Mouse (Mus musculus) left cerebral cortex, adult 8-10 months (tissue): ENCODE results near the gene Iffo2. TPM values are rescaled to one million over a fixed set of nuclear protein-coding genes. Genes with fewer than 3 reads are reported as not detected.
"Not testable (repeated sequence)": the region's sequence is repeated elsewhere in the genome, so short reads cannot be mapped to it uniquely, and the experiment has no call there.

ENCODE experiments used
- DNase-seq, 2 experiments: peaks; one replicate each; pipeline ENCODE4 v3.0.0; 2022; ENCODE audit warnings: low spot score in 2 of 2
- total RNA-seq, 4 experiments: library from RNA; stranded (reverse); gene quantifications; 2 replicates each; pipeline ENCODE4 v1.2.4; 2022

Gene Iffo2
- total RNA-seq, result 10 to 100 TPM; 18.1 to 19.8 (median 18.5) TPM

GRCm38 (mm10) chr4:139530248-139530647 lies at the start of gene Iffo2:
Gene Iffo2 (plus strand): TSS chr4:139530548.
- not testable (repeated sequence) for DNase-seq

- no peak for DNase-seq
Measured at GRCm38 (mm10) chr4:139481400-139481799, 48.9 kb upstream of the Iffo2 start.

- DNase-seq, result no peak
Measured at GRCm38 (mm10) chr4:139483461-139484105, 46.8 kb upstream of the Iffo2 start.

GRCm38 (mm10) chr4:139484496-139484895 lies 45.9 kb upstream of the Iffo2 start:
- DNase-seq, result no peak

GRCm38 (mm10) chr4:139487085-139487484 lies 43.3 kb upstream of the Iffo2 start:
- DNase-seq, result no peak

- no peak for DNase-seq
Measured at GRCm38 (mm10) chr4:139488325-139488724, 42.0 kb upstream of the Iffo2 start.

GRCm38 (mm10) chr4:139489946-139490345 lies 40.4 kb upstream of the Iffo2 start:
- peak in 1 of 2 experiments; percentile 60 for DNase-seq

- DNase-seq, result peak in 1 of 2 experiments; percentile 51
Measured at GRCm38 (mm10) chr4:139490413-139491055, 39.8 kb upstream of the Iffo2 start.

- no peak for DNase-seq
Measured at GRCm38 (mm10) chr4:139491541-139492170, 38.7 kb upstream of the Iffo2 start.

GRCm38 (mm10) chr4:139492258-139492833 lies 38.0 kb upstream of the Iffo2 start:
- no peak for DNase-seq

- DNase-seq, result no peak
Measured at GRCm38 (mm10) chr4:139493227-139494025, 36.9 kb upstream of the Iffo2 start.

- DNase-seq, result no peak
Measured at GRCm38 (mm10) chr4:139500814-139501213, 29.5 kb upstream of the Iffo2 start.

GRCm38 (mm10) chr4:139501702-139502101 lies 28.6 kb upstream of the Iffo2 start:
- no peak for DNase-seq

- no peak for DNase-seq
Measured at GRCm38 (mm10) chr4:139503919-139504318, 26.4 kb upstream of the Iffo2 start.

- no peak for DNase-seq
Measured at GRCm38 (mm10) chr4:139505716-139506115, 24.6 kb upstream of the Iffo2 start.

- DNase-seq, result no peak
Measured at GRCm38 (mm10) chr4:139506727-139507126, 23.6 kb upstream of the Iffo2 start.

- no peak for DNase-seq
Measured at GRCm38 (mm10) chr4:139509069-139509468, 21.3 kb upstream of the Iffo2 start.

- DNase-seq, result no peak
Measured at GRCm38 (mm10) chr4:139511557-139511956, 18.8 kb upstream of the Iffo2 start.

GRCm38 (mm10) chr4:139512985-139513384 lies 17.4 kb upstream of the Iffo2 start:
- DNase-seq, result no peak

- no peak for DNase-seq
Measured at GRCm38 (mm10) chr4:139519221-139519620, 11.1 kb upstream of the Iffo2 start.

- no peak for DNase-seq
Measured at GRCm38 (mm10) chr4:139521926-139522325, 8.4 kb upstream of the Iffo2 start.
